Mouse (Mus musculus): ENCODE data around the gene Scfd2.

The Scfd2 gene

GRCm38 (mm10) chr5:74531630-74532280 lies at the start of gene Scfd2:
Gene Scfd2 (minus strand): TSS chr5:74531759.
- DNase-seq (ENCODE audit: low spot score) = peak; percentile 90

- no peak for DNase-seq (ENCODE audit: low spot score)
Measured at GRCm38 (mm10) chr5:74571767-74572166, 40.2 kb upstream of the Scfd2 start.

- no peak for DNase-seq (ENCODE audit: low spot score)
Measured at GRCm38 (mm10) chr5:74561151-74561550, 29.6 kb upstream of the Scfd2 start.

- DNase-seq (ENCODE audit: low spot score) = no peak
Measured at GRCm38 (mm10) chr5:74549566-74549965, 18.0 kb upstream of the Scfd2 start.

GRCm38 (mm10) chr5:74545606-74546005 lies 14.0 kb upstream of the Scfd2 start:
- DNase-seq (ENCODE audit: low spot score) = no peak

- no peak for DNase-seq (ENCODE audit: low spot score)
Measured at GRCm38 (mm10) chr5:74536180-74536947, 4.8 kb upstream of the Scfd2 start.

GRCm38 (mm10) chr5:74535240-74536021 lies 3.9 kb upstream of the Scfd2 start, which contains the start of gene Fip1l1:
Gene Fip1l1 (plus strand): TSS chr5:74535449.
- DNase-seq (ENCODE audit: low spot score) = peak; percentile 63

- no peak for DNase-seq (ENCODE audit: low spot score)
Measured at GRCm38 (mm10) chr5:74530785-74531184, 774 bp downstream of the Scfd2 start.

- DNase-seq (ENCODE audit: low spot score) = no peak
Measured at GRCm38 (mm10) chr5:74527025-74527424, 4.5 kb downstream of the Scfd2 start.

GRCm38 (mm10) chr5:74511686-74512085 lies 19.9 kb downstream of the Scfd2 start:
- DNase-seq (ENCODE audit: low spot score) = peak; percentile 21

- DNase-seq (ENCODE audit: low spot score) = no peak
Measured at GRCm38 (mm10) chr5:74492705-74493104, 38.9 kb downstream of the Scfd2 start.

- no peak for DNase-seq (ENCODE audit: low spot score)
Measured at GRCm38 (mm10) chr5:74484646-74485045, 46.9 kb downstream of the Scfd2 start.

- DNase-seq (ENCODE audit: low spot score) = no peak
Measured at GRCm38 (mm10) chr5:74482633-74483032, 48.9 kb downstream of the Scfd2 start.

GRCm38 (mm10) chr5:74482034-74482433 lies 49.5 kb downstream of the Scfd2 start:
- DNase-seq (ENCODE audit: low spot score) = no peak

GRCm38 (mm10) chr5:74480409-74480808 lies 51.1 kb downstream of the Scfd2 start:
- no peak for DNase-seq (ENCODE audit: low spot score)

- DNase-seq (ENCODE audit: low spot score) = no peak
Measured at GRCm38 (mm10) chr5:74479947-74480346, 51.6 kb downstream of the Scfd2 start.

- no peak for DNase-seq (ENCODE audit: low spot score)
Measured at GRCm38 (mm10) chr5:74479157-74479556, 52.4 kb downstream of the Scfd2 start.

- no peak for DNase-seq (ENCODE audit: low spot score)
Measured at GRCm38 (mm10) chr5:74476551-74476950, 55.0 kb downstream of the Scfd2 start.

GRCm38 (mm10) chr5:74473117-74473516 lies 58.4 kb downstream of the Scfd2 start:
- DNase-seq (ENCODE audit: low spot score) = no peak

- no peak for DNase-seq (ENCODE audit: low spot score)
Measured at GRCm38 (mm10) chr5:74470819-74471218, 60.7 kb downstream of the Scfd2 start.

GRCm38 (mm10) chr5:74469620-74470019 lies 61.9 kb downstream of the Scfd2 start:
- DNase-seq (ENCODE audit: low spot score) = no peak

GRCm38 (mm10) chr5:74467753-74468152 lies 63.8 kb downstream of the Scfd2 start:
- DNase-seq (ENCODE audit: low spot score) = no peak

GRCm38 (mm10) chr5:74456759-74457158 lies 74.8 kb downstream of the Scfd2 start:
- DNase-seq (ENCODE audit: low spot score) = no peak
